Mouse (Mus musculus): ENCODE data around the gene Fgf23.

The Fgf23 gene

GRCm38 (mm10) chr6:127114753-127115456 lies 42.2 kb downstream of the Fgf23 start:
- DNase-seq (ENCODE audit: low spot score) = no peak

GRCm38 (mm10) chr6:127122221-127122806 lies 49.6 kb downstream of the Fgf23 start:
- DNase-seq (ENCODE audit: low spot score) = peak; percentile 32

GRCm38 (mm10) chr6:127122996-127123395 lies 50.3 kb downstream of the Fgf23 start:
- DNase-seq (ENCODE audit: low spot score) = no peak

- DNase-seq (ENCODE audit: low spot score) = no peak
Measured at GRCm38 (mm10) chr6:127123506-127123905, 50.8 kb downstream of the Fgf23 start.

- no peak for DNase-seq (ENCODE audit: low spot score)
Measured at GRCm38 (mm10) chr6:127129659-127130058, 57.0 kb downstream of the Fgf23 start.

- DNase-seq (ENCODE audit: low spot score) = no peak
Measured at GRCm38 (mm10) chr6:127130377-127130776, 57.7 kb downstream of the Fgf23 start.
